Mouse (Mus musculus): ENCODE measurements at regions not wholly inside any gene's neighbourhood (a gene's known extent, or its start where the extent isn't known, plus 50 kb on each side); places are given as distances from the start of the nearest gene placed in this dataset.

- DNase-seq: peak; percentile 34
These were observed 533.6 kb upstream of the Cntn4 start for GRCm38 (mm10) chr6:105143870-105144269.

Measured in right cerebral cortex, adult 18-20 months (tissue).